In the genomic region with DNA sequence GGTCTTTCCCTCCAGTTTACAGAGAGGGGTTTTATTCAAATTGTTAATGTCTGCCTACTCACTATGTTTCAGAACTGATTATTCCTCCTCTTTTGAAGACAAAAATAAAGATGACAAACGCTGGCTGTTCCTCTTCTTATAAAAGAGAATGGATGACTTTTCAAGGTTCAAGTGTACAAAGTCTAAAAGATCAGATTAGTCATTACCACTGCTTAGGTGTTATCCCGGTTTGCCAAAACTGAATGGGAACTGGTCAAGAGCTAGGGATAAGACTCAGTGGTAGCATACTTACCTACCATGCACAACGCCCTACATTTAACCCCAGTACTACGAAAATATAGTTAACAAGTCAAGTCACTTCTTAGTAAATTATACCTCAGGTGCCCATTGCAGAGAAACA, we compare ENCODE assay signal across 24 mouse cellular contexts.
"Had no signal": no experiment of that assay in that cellular context is flagged by ENCODE, and none has a peak within 500 bp of the region (broad histone marks: within the 10 kb centered on the region; RNA-seq: fewer than 3 reads in every experiment).

No protein-coding gene starts in this region.

- H3K9me3 ChIP-seq: heart, embryonic 13.5 days; heart, embryonic 15.5 days; hindbrain, embryonic 13.5 days; hindbrain, embryonic 15.5 days; limb, embryonic 13.5 days; limb, embryonic 15.5 days; liver, embryonic 12.5 days had no signal

- ATAC-seq: forebrain, postnatal 0 days; hindbrain, postnatal 0 days; intestine, embryonic 16.5 days; liver, embryonic 12.5 days had no signal

- H3K36me3 ChIP-seq: heart, embryonic 13.5 days; heart, embryonic 15.5 days; hindbrain, embryonic 13.5 days; hindbrain, embryonic 15.5 days; limb, embryonic 13.5 days; limb, embryonic 15.5 days; liver, embryonic 12.5 days had no signal

- H3K4me1 ChIP-seq: heart, embryonic 13.5 days; heart, embryonic 15.5 days; hindbrain, embryonic 13.5 days; hindbrain, embryonic 15.5 days; limb, embryonic 13.5 days; limb, embryonic 15.5 days; liver, embryonic 12.5 days had no signal

- H3K4me2 ChIP-seq: heart, embryonic 11.5 days; heart, embryonic 13.5 days; heart, embryonic 15.5 days; hindbrain, embryonic 13.5 days; hindbrain, embryonic 15.5 days; limb, embryonic 13.5 days; limb, embryonic 15.5 days; liver, embryonic 12.5 days had no signal

- DNase-seq: forebrain, postnatal 0 days; gastrocnemius, postnatal 14 days; gastrocnemius, postnatal 36 days; heart, adult 11 months; heart, adult 2 months; heart, postnatal 14 days; heart, postnatal 36 days; kidney, adult 11 months; kidney, postnatal 14 days; layer of hippocampus, adult 9-11 months; layer of hippocampus, postnatal 36 days; left cerebral cortex, postnatal 4 days had no signal

- H3K27me3 ChIP-seq: heart, embryonic 13.5 days; heart, embryonic 15.5 days; hindbrain, embryonic 15.5 days; liver, embryonic 12.5 days had no signal

- H3K27ac ChIP-seq: heart, adult 2 months; heart, embryonic 13.5 days; heart, embryonic 15.5 days; hindbrain, embryonic 13.5 days; hindbrain, embryonic 15.5 days; hindbrain, postnatal 0 days; kidney, postnatal 0 days; limb, embryonic 13.5 days; limb, embryonic 15.5 days; liver, embryonic 12.5 days; liver, embryonic 14.5 days had no signal

- H3K4me3 ChIP-seq: heart, adult 2 months; heart, embryonic 13.5 days; heart, embryonic 15.5 days; hindbrain, embryonic 13.5 days; hindbrain, embryonic 15.5 days; limb, embryonic 13.5 days; limb, embryonic 15.5 days; liver, embryonic 12.5 days had no signal

- H3K9ac ChIP-seq: forebrain, postnatal 0 days; heart, embryonic 13.5 days; heart, embryonic 15.5 days; hindbrain, embryonic 13.5 days; hindbrain, embryonic 15.5 days; limb, embryonic 13.5 days; limb, embryonic 15.5 days; liver, embryonic 12.5 days; liver, embryonic 14.5 days had no signal
